Mouse (Mus musculus) right cerebral cortex, postnatal 4 days (tissue): ENCODE measurements around the gene Stom.

ENCODE experiments used
- DNase-seq: peaks from one replicate; pipeline ENCODE4 v3.0.0-alpha.2; 2022

Gene Stom

DNA sequence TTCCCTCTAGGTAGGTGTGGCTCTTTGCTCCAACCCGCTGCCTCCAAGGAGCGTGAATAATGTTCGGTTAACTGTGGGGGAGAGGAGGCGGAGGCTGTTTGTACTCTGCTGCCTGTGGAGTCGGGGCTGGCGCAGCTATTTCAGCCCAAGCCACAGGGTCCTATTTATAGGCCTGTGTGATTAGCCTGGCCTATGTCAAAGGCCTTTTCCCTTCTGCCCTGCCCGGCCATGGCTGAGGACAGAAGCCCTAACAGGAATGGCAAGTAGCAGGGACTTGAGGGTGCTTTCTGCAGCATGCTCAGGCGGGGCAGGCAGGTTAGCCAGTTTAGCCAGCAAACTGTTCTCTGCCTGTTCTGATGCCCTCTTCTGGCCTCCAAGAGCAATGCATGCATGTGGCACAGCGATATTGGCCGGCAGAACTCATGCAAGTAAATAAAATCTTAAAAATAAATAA lies 66.2 kb downstream of the Stom start:
- DNase-seq: peak; percentile 49

DNA sequence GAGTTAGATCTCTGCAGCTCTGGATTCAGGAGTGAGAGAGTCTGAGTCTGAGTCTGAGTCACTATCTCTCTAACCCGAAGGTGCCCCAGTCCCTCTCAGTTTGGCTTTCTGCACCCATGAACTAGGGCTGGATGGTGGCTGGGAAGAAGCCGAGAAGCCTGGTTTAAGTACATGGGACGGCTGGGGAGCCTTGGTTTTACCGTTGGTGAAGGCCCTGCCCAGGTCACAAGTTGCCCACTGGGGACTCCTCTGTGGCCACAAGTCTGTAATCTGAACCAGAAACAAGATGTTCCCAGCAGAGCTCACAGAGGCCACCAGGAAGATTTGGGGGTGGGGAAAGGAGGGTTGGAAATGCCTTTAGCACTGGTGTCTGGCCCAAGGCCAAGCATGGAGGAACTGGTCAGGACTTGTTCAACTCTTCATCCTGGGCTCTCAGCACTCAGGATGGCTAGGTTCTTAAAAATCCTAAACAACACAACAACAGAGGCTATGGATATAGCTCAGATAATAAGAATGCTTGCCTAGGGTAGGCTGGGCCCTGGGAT lies 67.0 kb downstream of the Stom start:
- no peak for DNase-seq

DNA sequence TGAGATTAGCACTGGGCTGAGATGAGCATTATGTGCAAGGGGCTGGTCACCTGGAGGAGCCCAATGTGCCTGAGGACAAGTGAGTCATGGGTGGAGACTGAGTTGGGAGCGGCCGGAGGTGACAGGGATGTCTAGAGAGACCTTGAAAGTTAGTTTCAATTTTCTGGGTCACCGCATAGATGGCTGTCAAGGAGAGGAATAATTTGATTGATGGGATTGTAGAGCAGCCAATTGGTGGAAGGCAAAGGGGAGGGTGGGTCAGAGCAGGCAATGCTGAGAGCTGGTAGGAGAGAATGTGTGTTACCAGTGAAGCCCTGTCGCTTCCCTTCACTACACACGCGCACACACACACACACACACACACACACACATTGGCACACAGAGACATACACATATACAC lies 67.6 kb downstream of the Stom start:
- DNase-seq: no peak

DNA sequence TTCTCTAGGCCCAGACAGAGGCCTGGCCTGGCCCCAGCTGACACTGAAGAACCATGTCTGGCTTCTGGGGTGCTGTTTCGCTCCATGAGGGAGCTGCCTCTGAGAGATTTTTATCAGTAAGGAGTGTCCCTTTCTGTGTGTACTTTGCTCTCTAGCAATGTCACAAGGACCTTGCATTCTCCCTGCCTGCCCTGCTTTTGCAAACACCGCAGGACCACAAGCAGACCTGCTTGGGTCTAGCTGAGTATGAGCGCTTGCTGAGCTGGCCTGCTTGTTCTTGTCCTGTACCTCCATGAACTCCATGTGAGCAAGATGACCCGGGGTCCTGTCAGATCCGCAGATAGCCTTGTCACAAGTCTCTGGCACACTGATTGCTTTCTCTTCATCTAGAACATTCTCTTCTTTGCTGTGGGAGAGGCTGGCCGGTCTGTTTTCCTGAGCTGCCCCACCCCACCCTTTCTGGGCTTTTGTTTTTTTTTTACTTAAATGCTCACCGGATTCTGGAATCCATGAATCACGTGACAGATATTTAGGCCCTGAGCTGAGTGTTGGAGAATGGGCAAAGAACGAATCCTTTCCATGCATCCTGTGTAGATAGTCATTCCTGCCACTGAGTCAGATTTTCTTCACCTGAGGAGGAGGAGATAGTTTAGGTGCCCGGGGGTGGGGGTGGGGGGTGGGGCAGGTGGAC lies 68.8 kb downstream of the Stom start:
- DNase-seq: no peak

DNA sequence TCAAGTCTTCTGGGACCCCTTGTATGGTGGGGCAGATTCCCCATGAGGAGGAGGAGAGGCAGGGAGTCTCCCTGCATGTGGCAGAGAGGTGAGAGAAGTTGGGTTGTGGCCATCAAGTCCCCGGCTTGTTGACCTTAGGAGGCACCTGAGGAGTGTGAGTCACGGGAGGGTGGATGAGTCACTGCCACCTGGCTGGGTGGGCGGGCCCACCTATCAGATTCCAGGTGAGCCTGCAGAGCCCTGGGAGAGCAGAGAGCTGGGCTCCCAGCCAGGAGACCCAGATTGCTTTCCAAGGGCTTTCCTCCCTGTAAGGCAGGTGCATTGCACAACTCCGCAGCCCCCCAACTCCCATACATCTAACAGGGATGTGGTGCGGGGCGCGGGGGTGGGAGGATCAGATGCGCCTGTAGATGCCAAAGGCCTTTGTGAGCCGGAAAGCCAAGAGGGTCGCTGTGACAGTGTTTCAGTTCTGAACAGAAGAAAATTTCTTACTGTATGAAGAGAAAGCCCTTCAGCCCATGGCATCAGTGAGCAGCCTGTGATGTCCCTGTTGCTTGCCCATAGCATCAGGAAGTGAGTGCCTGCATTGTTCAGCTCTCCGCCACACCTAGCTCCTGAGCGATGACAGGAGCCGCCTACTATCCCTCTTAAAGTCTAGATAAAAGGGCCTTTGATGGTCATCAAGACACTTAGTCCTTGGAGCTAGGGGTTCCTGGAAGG lies 69.5 kb downstream of the Stom start:
- DNase-seq: no peak

DNA sequence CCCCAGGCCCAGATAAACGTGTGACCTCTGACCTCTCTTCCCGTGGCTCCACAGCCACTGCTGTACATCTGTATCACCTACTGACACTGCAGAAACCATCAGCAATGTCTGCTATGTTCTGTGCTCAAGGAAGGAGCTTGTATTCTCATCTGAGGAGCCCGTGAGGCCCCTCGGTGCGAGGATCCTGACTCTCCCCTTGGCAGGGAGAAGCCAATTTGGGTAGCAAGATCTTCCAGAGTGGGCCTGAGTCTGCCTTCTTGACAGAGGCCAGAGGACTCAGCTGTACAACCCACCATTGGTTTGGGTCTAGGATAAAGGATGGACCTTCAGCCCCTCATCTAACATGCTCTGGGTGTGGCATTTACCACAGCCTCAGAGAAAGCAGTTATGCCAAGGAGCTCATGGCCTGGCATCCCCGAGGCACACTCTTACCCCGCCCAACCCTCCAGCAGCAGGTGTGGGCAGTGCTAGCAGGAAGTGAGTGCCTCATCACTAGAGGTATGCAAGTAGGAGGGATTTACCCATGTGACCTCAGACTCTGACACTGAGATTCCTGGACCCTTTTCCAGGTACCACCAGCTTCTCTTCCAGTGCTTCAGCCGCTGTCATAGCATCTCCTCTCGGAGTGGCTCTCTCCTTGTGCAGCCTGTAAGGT lies 70.4 kb downstream of the Stom start:
- DNase-seq: no peak

DNA sequence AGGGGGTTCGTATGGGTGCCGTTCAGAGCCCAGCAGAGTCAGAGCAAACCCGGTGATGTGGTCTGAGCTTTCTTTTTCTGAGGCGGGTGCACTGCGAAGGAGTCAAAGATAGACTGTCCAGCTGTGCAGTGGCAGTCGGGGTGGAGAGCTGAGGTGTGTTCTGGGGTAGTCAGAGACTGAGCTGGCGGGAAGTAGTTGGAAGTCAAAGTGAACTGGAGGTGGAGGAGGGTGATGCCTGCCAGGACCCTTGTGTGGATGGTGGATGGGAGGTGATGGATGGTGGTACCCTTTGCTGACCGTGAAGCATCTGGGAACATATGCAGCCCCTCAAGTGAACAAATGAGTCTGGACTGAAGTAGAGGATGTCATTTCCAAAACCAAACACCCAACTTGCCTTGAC lies 71.0 kb downstream of the Stom start:
- no peak for DNase-seq

DNA sequence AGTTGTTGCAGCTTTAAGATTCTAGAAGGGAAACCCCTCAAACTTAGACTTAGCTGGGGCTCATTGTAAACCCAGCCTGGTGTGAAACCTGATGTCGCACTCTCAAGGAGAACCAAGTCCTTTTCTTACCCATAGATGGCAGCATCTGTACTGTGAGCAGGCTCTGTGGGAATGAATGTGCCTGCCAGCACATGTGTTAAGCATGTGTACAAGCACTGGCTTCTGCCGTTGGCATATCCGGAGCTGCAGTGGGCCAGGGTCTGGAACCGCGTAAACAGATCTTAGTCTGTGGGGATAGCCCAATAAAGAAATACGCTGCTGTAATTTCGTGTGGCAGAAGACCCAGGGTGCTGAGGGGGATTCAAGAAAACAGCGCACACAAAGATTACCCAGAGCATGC lies 71.5 kb downstream of the Stom start:
- DNase-seq: peak; percentile 40

DNA sequence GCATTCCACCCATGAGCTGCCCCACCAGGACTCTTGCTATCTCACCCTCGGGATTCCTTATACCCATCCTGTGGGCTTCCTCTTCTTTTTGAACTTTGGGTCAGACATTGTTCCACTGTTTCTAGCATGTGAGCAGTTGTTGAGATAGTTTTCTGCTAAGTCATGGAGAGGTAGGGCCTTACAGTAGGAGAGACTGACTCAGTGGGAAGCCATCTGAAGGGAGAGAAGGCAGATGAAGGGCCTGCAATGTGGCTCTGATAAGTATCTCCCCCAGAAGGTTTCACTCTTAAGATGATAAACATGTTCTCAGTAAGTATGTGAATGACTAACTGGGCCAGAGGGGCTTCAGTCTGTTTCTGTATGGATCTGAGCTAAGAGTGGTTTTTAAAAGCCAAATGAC lies 72.7 kb downstream of the Stom start:
- DNase-seq: no peak
